Mouse (Mus musculus) neural tube, postnatal 0 days (tissue): ENCODE results near the gene Gm6760. TPM values are rescaled to one million over a fixed set of nuclear protein-coding genes. Genes with fewer than 3 reads are reported as not detected.

ENCODE experiments used
- polyA plus RNA-seq: library from polyadenylated mRNA; unstranded; fragments of >200 nt; fragmentation: Nextera tagmentation; extraction: Ambion mirVana; gene quantifications from 2 replicates; pipeline ENCODE4 v1.2.1, GENCODE M21; 2015

Gm6760 gene
- polyA plus RNA-seq = not detected in 2 replicates

GRCm38 (mm10) chrX:64152098-64152497 is at the start of gene Gm6760:
Gm6760 (minus strand) TSS chrX:64152198.

GRCm38 (mm10) chrX:64173248-64173647 is 21.2 kb upstream of the Gm6760 start, which contains the start of gene 3830417A13Rik:
3830417A13Rik (plus strand) TSS chrX:64173548.

Other genes with a start within 250 kb of the Gm6760 start
- gene 3830417A13Rik, start 21.4 kb upstream of the Gm6760 start, polyA plus RNA-seq = not detected in 2 replicates
- 21.5 and 21.9 TPM in 2 replicates for gene Slitrk4, start 124.8 kb upstream of the Gm6760 start, polyA plus RNA-seq